Mouse (Mus musculus) liver, embryonic 12.5 days (tissue): ENCODE results near the gene Utp6. TPM values are rescaled to one million over a fixed set of nuclear protein-coding genes. Genes with fewer than 3 reads are reported as not detected.
"Not testable (repeated sequence)": the region's sequence is repeated elsewhere in the genome, so short reads cannot be mapped to it uniquely, and the experiment has no call there.

Experiments
- ATAC-seq: fragments of 200-750 bp; cut with Nextera tagmentation; 2 replicates; pipeline ENCODE4 v1.8.0; 2017; ENCODE audit warnings: moderate number of reproducible peaks, mild to moderate bottlenecking, moderate library complexity
- H3K27ac ChIP-seq: fragments of 300-500 bp; sonication (generic); 2 replicates; pipeline ENCODE4 v1.5.1; 2016; ENCODE audit warnings: mild to moderate bottlenecking
- H3K27me3 ChIP-seq: fragments of 300-500 bp; sonication (generic); replicated peaks from 2 replicates; pipeline ENCODE4 v1.6.1; 2016; ENCODE audit warnings: mild to moderate bottlenecking, moderate library complexity
- H3K36me3 ChIP-seq: fragments of 300-500 bp; sonication (generic); 2 replicates; pipeline ENCODE4 v1.6.1; 2016; ENCODE audit warnings: mild to moderate bottlenecking, moderate library complexity
- H3K4me1 ChIP-seq: fragments of 300-500 bp; sonication (generic); 2 replicates; pipeline ENCODE4 v1.6.1; 2016
- H3K4me2 ChIP-seq: fragments of 300-500 bp; sonication (generic); 2 replicates; pipeline ENCODE4 v1.6.1; 2016; ENCODE audit warnings: mild to moderate bottlenecking, moderate library complexity
- H3K4me3 ChIP-seq: fragments of 300-500 bp; sonication (generic); 2 replicates; pipeline ENCODE4 v1.5.1; 2016; ENCODE audit warnings: mild to moderate bottlenecking, moderate library complexity
- H3K9ac ChIP-seq: fragments of 300-500 bp; sonication (generic); 2 replicates; pipeline ENCODE4 v1.6.1; 2016; ENCODE audit warnings: mild to moderate bottlenecking, moderate library complexity
- H3K9me3 ChIP-seq: fragments of 300-500 bp; sonication (generic); replicated peaks from 2 replicates; pipeline ENCODE4 v1.6.1; 2016; ENCODE audit warnings: mild to moderate bottlenecking, moderate library complexity
- WGBS: fragments of 180-500 bp; shearing (Covaris S2); methylation state at CpG from one replicate; pipeline ENCODE4 v1.1.7; 2016; ENCODE audit not compliant: insufficient replicate concordance; 5-methylcytosine and 5-hydroxymethylcytosine counted together
- polyA plus RNA-seq: library from polyadenylated mRNA; unstranded; fragments of >200 nt; fragmentation: Nextera tagmentation; extraction: Ambion mirVana; gene quantifications from 2 replicates; pipeline ENCODE4 v1.2.1, GENCODE M21; 2016

The Utp6 gene
- polyA plus RNA-seq, 1 experiment from 2014 or later: 45.5 TPM

DNA sequence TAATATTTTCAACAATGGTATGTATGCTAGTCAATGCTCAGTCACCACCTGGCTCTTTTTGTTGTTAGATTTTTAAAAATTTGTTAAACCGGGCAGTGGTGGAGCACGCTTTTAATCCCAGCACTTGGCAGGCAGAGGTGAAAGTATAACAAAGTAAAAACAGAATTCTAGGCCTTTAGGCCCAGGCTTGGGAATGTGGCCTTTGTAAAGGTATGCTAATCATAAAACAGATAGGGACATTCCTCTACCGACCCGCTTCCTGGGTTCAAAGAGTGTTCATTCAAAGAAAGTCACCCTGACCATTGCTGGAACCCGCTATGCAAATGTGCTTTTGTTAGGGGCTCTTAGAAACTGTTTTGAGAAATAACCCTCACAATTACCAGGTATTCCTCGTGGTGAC is 14.5 kb upstream of the Utp6 start:
- not testable (repeated sequence) for H3K36me3 ChIP-seq, ATAC-seq, H3K4me3 ChIP-seq, H3K9me3 ChIP-seq, H3K9ac ChIP-seq, H3K4me2 ChIP-seq, H3K27ac ChIP-seq
- peaks cover 13% of the 10 kb centered on the region for H3K4me1 ChIP-seq
- 84% methylated on average over 6 of the region's 6 CpGs for WGBS
- peaks cover 42% of the 10 kb centered on the region for H3K27me3 ChIP-seq

DNA sequence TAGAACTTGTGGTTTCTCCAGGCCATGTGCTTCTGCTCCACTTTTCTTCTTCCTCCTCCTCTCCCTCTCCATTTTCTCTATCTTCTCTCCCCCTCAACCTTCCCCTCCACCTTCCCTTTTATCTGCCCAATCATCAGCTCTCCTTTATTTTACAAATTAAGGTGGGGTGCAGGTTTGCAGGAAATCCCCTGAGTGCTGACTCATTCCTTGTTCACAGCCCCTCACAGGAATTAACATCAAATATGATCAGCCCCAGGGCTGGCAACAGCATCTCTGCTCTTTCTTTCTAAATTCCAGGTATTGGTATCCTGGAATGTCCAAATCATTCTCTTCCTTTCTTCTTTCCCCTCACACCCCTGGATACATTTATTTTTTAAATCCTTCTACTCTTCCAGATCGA is 14.0 kb upstream of the Utp6 start:
- H3K27me3 ChIP-seq: peaks cover 42% of the 10 kb centered on the region
- H3K36me3 ChIP-seq: no peaks in the 10 kb centered on the region
- WGBS: 75% methylated on average over 1 of the region's 1 CpGs
- peaks cover 13% of the 10 kb centered on the region for H3K4me1 ChIP-seq
- H3K27ac ChIP-seq: no peak overlapping the region
- no peak overlapping the region for H3K4me2 ChIP-seq
- no peak overlapping the region for H3K9ac ChIP-seq
- H3K4me3 ChIP-seq: no peak overlapping the region
- H3K9me3 ChIP-seq: no peaks in the 10 kb centered on the region
- ATAC-seq: no peak

DNA sequence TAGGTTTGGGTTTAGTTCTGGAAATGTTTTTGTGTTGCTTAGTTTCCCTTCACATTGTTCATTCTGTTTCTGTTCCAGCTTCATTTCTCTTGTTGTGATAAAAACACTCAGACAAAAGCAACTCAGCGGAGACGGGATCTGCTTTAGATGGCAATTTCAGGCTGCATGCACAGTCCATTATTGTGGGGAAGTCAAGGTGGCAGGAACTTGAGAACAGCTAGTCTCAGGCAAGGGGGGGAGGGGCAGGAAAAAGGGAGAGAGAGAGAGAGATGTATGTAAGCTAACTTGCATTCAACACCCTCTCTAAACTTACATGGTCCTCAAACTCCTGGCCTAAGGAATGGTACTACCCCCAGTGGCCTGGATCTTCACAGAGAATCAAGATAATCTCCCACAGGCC is 13.2 kb upstream of the Utp6 start:
- no peak overlapping the region for H3K9ac ChIP-seq
- ATAC-seq: no peak
- H3K27ac ChIP-seq: no peak overlapping the region
- H3K4me3 ChIP-seq: no peak overlapping the region
- peaks cover 13% of the 10 kb centered on the region for H3K4me1 ChIP-seq
- WGBS: 57% methylated on average over 2 of the region's 2 CpGs
- H3K9me3 ChIP-seq: no peaks in the 10 kb centered on the region
- H3K27me3 ChIP-seq: peaks cover 42% of the 10 kb centered on the region
- H3K4me2 ChIP-seq: no peak overlapping the region
- H3K36me3 ChIP-seq: no peaks in the 10 kb centered on the region

DNA sequence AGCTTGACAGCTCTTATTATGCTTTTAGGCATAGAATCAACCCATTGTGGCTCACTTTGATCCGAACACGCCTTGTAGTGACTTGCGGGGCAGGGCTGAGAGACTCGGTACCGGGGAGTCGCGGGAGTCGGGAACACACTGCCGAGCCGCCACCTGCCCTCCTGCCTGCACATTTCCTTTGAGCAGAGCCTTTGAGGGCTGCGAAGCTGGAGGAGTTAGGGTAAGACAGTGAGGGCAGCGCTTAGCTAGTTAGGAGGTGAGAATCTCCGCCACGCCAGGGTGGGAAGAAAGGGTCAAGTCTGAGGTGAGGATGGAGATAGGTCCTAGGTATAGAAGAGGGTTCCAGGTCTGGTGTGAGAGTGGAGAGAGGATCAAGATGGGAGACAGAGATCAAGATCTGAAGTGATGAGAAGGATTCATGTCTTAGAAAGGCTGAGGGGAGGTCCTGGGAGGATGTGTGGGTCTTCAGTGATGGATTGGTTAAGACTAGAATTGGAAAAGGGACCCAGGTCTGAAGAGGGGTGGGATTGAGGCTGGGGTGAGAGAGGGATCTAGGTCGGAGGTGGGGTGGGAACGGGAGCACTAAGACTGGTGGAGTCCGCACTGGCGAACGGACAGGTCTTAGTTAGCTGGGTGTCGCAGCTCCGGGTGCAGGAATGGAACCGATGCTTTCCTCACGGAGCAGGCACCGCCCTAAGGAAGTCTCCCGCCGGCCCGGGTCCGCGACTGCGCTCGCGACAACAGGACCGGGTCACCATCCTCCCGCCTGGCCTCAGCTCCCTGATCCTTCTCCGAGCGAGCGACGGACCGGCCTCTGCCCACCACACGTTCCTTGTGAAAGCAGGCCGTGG is 11.7 kb upstream of the Utp6 start:
- H3K9ac ChIP-seq: peak overlapping the region; percentile 56
- ATAC-seq: no peak
- H3K27me3 ChIP-seq: peaks cover 42% of the 10 kb centered on the region
- peak overlapping the region; percentile 54 for H3K4me3 ChIP-seq
- WGBS: 1% methylated on average over 41 of the region's 41 CpGs
- H3K4me2 ChIP-seq: peak overlapping the region; percentile 78
- no peak overlapping the region for H3K27ac ChIP-seq
- no peaks in the 10 kb centered on the region for H3K36me3 ChIP-seq
- peaks cover 13% of the 10 kb centered on the region for H3K4me1 ChIP-seq
- no peaks in the 10 kb centered on the region for H3K9me3 ChIP-seq

DNA sequence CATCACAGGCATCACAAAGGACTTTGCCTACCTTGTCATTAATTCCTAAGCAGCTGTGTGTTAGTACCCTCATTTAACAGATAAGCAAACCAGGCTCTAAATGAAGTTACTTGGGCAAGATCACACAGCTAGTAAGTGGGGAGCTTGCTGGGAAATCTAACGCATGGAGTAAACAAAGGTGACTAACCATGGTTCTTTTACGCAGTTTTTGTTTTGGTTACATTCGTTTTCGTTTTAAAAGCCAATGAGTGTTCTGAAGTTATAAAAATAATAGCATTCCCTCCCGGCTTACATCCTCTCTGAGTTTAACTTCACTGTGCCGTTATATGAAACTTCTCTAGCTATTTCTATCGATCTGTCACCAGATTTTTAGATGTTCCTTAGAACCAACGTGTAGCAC is 10.9 kb upstream of the Utp6 start:
- Histone ChIP-seq H3K27me3 (peaks cover 42% of the 10 kb centered on the region), H3K36me3 (no peaks in the 10 kb centered on the region), H3K4me3 (peak overlapping the region; percentile 54), H3K4me2 (peak overlapping the region; percentile 78), H3K9me3 (no peaks in the 10 kb centered on the region), H3K27ac (no peak overlapping the region), H3K4me1 (peaks cover 13% of the 10 kb centered on the region), H3K9ac (0 out of 2 replicates have a peak overlapping the region, but pooled peaks have one; percentile 12)
- ATAC-seq: no peak
- 17% methylated on average over 8 of the region's 8 CpGs for WGBS

DNA sequence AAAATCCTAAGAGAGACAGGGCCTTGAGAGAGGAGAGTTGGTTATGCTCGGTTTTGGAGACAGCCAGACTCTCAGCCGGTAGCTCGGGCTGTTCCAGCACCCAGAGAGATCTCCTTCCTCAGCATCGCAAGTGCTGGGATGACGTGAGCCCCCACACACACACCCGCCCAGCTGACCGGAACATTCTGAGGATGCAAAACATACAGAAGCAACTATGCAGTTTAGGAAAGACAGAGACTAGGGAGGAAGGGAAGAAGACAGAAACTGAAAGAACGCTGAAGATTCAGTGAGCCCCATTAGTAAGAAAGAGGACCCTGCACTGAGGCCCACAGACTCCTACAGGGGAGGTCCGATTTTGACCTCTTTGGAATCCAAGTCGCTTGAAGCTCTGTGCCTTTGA is 5.6 kb upstream of the Utp6 start:
- H3K4me1 ChIP-seq: peaks cover 5% of the 10 kb centered on the region
- no peak overlapping the region for H3K4me2 ChIP-seq
- H3K9me3 ChIP-seq: no peaks in the 10 kb centered on the region
- WGBS: 69% methylated on average over 10 of the region's 10 CpGs
- no peak overlapping the region for H3K4me3 ChIP-seq
- H3K27me3 ChIP-seq: peaks cover 7% of the 10 kb centered on the region
- H3K36me3 ChIP-seq: no peaks in the 10 kb centered on the region
- no peak for ATAC-seq
- no peak overlapping the region for H3K27ac ChIP-seq
- no peak overlapping the region for H3K9ac ChIP-seq

DNA sequence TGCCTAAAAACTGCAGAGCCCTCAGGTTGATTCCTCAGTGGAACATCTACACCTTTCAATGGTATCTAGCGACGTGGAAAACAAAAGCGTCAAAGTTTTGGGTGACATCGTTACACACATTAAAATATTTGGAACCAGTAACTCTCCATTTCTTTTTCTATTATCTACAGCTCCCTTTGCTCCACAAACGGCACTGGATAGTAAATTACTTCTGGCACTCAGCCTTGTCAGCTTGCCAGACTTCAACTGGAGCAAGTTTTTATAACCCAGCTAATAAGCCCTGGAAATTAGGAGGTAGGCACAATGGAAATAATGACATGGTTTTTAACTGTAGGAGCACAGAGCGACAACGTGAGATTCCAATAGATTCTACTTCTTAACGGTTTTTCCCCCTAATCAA is 3.7 kb upstream of the Utp6 start:
- 66% methylated on average over 8 of the region's 8 CpGs for WGBS
- no peak for ATAC-seq

DNA sequence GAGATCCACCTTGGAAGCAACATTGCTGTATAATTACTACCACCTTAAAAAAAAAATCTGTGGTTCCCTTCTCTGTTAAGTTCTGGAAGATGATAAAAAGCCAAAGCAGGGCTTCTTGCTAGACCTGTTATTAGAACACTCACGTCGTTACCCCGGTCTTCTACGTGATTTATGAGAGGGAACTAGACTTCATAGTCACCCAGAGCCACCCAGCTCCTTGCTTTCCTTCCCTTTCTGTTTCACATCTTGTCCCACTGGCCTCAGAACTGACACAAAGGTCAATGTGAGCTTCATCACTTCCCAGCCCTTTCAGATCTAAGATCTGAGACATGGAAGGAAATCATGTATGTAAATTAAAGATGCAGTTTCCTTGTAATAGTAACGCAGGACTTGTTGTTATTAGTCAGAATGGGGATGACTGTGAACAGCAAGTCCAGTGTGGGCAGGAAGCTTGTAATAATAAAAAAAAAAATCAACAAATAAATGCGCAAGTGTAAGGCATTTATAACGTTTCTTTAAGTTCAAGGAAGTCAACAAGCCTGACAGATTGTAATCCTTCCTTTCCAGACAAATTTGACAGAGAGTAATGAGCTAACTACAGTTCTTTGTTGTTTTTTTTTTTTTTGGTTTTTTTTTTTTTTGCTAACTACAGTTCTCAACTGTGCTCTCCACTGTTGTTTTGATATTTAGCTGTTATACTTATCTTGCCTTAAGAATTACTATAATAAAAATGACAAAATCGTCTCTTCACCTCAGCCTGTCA is 1.2 kb upstream of the Utp6 start:
- Histone ChIP-seq H3K27ac (no peak overlapping the region; the same call in 1 of the 2 replicates), H3K4me3 (peak overlapping the region; percentile 72), H3K4me1 (peaks cover 19% of the 10 kb centered on the region), H3K4me2 (peak overlapping the region; percentile 74), H3K36me3 (peaks cover 18% of the 10 kb centered on the region), H3K9ac (peak overlapping the region; percentile 68), H3K27me3 (no peaks in the 10 kb centered on the region; the same call in 1 of the 2 replicates), H3K9me3 (no peaks in the 10 kb centered on the region)
- ATAC-seq: no peak
- 41% methylated on average over 8 of the region's 8 CpGs for WGBS

More for the DNA sequence above, 3.7 kb upstream of the Utp6 start:
- H3K4me2 ChIP-seq: no peak overlapping the region
- no peaks in the 10 kb centered on the region; the same call in 1 of the 2 replicates for H3K27me3 ChIP-seq
- H3K4me1 ChIP-seq: peaks cover 10% of the 10 kb centered on the region
- no peak overlapping the region for H3K9ac ChIP-seq
- H3K27ac ChIP-seq: no peak overlapping the region
- no peak overlapping the region for H3K4me3 ChIP-seq
- H3K9me3 ChIP-seq: no peaks in the 10 kb centered on the region
- H3K36me3 ChIP-seq: no peaks in the 10 kb centered on the region

DNA sequence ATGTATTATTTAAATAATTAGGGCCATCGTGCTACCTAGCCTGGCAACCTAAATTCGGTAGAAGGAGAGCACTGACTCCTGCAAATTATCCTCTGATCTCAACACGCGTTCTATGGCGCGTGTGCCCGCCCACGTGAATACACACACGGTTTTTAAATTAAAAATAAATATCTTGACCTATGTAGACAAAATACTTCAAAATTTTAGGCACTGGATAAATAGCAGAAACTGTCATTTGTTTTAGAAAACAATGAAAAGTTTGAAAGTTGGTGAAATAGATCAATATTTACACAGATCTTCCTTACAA is 640 bp upstream of the Utp6 start:
- H3K9me3 ChIP-seq: no peaks in the 10 kb centered on the region
- WGBS: 3% methylated on average over 9 of the region's 9 CpGs
- H3K27ac ChIP-seq: peak overlapping the region; percentile 68
- peak overlapping the region; percentile 68 for H3K9ac ChIP-seq
- ATAC-seq: peak; percentile 30; the same call in 1 of the 2 replicates
- peaks cover 24% of the 10 kb centered on the region for H3K36me3 ChIP-seq
- H3K4me2 ChIP-seq: peak overlapping the region; percentile 74
- H3K4me1 ChIP-seq: peaks cover 19% of the 10 kb centered on the region
- H3K27me3 ChIP-seq: no peaks in the 10 kb centered on the region; the same call in 1 of the 2 replicates
- peak overlapping the region; percentile 72 for H3K4me3 ChIP-seq

DNA sequence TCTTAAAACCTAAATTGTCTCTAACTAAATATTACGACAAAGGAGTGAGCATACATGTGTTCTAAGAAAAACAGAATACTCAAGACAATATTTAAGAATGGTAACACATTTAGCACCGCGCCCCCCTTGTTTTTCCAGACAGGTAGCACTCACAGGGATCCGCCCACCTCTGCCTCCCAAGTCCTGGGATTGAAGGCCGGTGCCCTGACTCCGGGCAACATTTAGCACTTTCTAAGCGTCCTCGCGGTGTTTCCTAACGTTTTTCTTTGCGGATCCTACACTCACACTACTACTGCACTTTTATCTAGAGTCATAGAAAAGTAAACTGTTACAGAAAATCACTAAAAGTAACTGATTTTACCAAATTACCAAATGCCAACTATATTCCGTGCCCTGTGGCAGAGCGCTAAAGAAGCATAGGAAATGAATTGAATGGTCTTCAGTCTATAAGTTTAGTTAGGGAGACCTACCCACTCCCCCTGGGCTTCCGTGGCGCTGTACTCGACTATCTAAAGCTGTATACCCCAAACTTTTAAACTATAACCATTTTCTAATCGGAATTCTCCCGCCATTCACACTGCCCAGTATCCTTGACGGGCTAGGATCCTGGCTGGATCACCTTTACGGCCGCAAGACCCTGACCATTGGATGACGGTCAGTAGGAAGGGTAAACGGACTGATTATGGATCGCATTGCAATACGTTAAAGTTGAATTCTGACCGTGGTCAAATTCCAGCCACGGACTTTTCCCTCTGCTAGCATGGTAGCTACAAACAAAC is 655 bp downstream of the Utp6 start:
- Histone ChIP-seq H3K9me3 (no peaks in the 10 kb centered on the region), H3K4me2 (peak overlapping the region; percentile 74), H3K4me1 (peaks cover 19% of the 10 kb centered on the region), H3K27me3 (no peaks in the 10 kb centered on the region; the same call in 1 of the 2 replicates), H3K9ac (peak overlapping the region; percentile 80), H3K27ac (peak overlapping the region; percentile 87), H3K4me3 (peak overlapping the region; percentile 72), H3K36me3 (peaks cover 37% of the 10 kb centered on the region)
- ATAC-seq: peak; percentile 49
- 6% methylated on average over 27 of the region's 27 CpGs for WGBS

DNA sequence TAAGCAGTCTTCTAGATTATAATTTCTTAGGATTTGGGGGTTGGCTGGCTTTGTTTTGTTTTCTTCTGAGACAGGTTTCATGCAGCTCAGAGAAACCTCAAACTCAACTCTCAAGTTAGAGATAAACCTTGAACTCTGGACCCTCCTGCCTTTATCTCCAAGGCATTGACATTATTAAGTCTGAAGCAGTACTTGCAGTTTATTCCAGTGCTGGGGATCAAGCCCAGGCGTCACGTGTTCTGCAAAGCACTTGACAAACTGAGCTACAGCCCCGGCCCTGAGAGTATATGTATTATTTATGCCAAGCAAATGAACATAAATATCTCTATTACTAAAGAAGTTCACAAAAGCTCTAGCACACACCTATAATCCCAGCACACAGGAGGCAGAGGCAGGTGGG is 14.9 kb downstream of the Utp6 start:
- Histone ChIP-seq H3K36me3 (peaks cover 95% of the 10 kb centered on the region), H3K27me3 (no peaks in the 10 kb centered on the region), H3K4me1 (peaks cover 13% of the 10 kb centered on the region), H3K9me3 (no peaks in the 10 kb centered on the region), H3K4me3 (no peak overlapping the region), H3K9ac (no peak overlapping the region), H3K4me2 (no peak overlapping the region), H3K27ac (no peak overlapping the region)
- ATAC-seq: no peak
- WGBS: 85% methylated on average over 3 of the region's 3 CpGs
